Mouse (Mus musculus): ENCODE results near the gene Clcn5. TPM values are rescaled to one million over a fixed set of nuclear protein-coding genes. Genes with fewer than 3 reads are reported as not detected.

Clcn5 gene
- polyA plus RNA-seq (2014; fragmentation: Nextera tagmentation; extraction: Ambion mirVana) = 17.8 and 18.1 TPM in 2 replicates

- H3K4me1 ChIP-seq (ENCODE audit: control insufficient read depth, insufficient read depth, low read length) = no peaks in the 10 kb centered on the region
- no peaks in the 10 kb centered on the region for H3K27me3 ChIP-seq (ENCODE audit: control insufficient read depth, insufficient read depth, low read length)
- peak within 1 kb of the TSS; percentile 53 for H3K9ac ChIP-seq (replicated peaks; ENCODE audit: low read depth, low read length)
- ATAC-seq (ENCODE audit: insufficient number of reproducible peaks, insufficient read depth, low FRiP score, low read depth) = peak; percentile 97
- peak within 1 kb of the TSS; percentile 56 for H3K4me3 ChIP-seq (ENCODE audit: low read depth, low read length)
- no peaks in the 10 kb centered on the region for H3K9me3 ChIP-seq (ENCODE audit: control insufficient read depth, low read depth, low read length)
- peak within 1 kb of the TSS; percentile 89 for H3K27ac ChIP-seq (ENCODE audit: low read length)
- peak within 1 kb of the TSS; percentile 45 for H3K4me2 ChIP-seq (replicated peaks; ENCODE audit: low read depth, low read length)
- 16% methylated on average over 43 of the region's 43 CpGs for WGBS
- no peaks in the 10 kb centered on the region for H3K36me3 ChIP-seq (ENCODE audit: control insufficient read depth, insufficient read depth, low read length)
These were observed at the start of gene Clcn5 for GRCm38 (mm10) chrX:7319089-7319721. Gene Clcn5 (minus strand): TSS chrX:7319358.

DNA sequence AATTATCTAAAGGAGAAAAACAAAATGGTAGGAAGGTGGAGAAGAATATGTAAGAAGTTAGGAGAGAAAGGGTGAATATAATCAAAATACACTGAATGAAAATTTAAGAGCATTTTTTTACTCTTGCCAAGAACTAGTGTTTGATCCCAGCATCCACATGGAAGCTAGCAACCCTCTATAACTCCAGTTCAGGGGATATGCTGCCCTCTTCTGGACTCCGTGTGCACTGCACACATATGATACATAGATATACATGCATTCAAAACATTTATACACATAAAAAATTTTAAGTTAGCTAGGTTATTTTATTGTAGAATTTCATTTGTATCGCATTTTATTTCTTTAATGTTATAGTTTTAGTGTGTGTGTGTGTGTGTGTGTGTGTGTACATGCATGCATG, 6.3 kb upstream of the Clcn5 start:
- Histone ChIP-seq H3K27me3 (ENCODE audit: control insufficient read depth, insufficient read depth, low read length) (no peaks in the 10 kb centered on the region), H3K4me1 (ENCODE audit: control insufficient read depth, insufficient read depth, low read length) (no peaks in the 10 kb centered on the region), H3K9me3 (ENCODE audit: control insufficient read depth, low read depth, low read length) (no peaks in the 10 kb centered on the region), H3K4me2 (replicated peaks; ENCODE audit: low read depth, low read length) (no peak overlapping the region), H3K27ac (ENCODE audit: low read length) (no peak overlapping the region), H3K4me3 (ENCODE audit: low read depth, low read length) (no peak overlapping the region), H3K36me3 (ENCODE audit: control insufficient read depth, insufficient read depth, low read length) (no peaks in the 10 kb centered on the region), H3K9ac (replicated peaks; ENCODE audit: low read depth, low read length) (no peak overlapping the region)
- 39% methylated on average over 2 of the region's 2 CpGs for WGBS
- no peak for ATAC-seq (ENCODE audit: insufficient number of reproducible peaks, insufficient read depth, low FRiP score, low read depth)

GRCm38 (mm10) chrX:7322288-7322687, 3.1 kb upstream of the Clcn5 start:
- Histone ChIP-seq H3K4me2 (replicated peaks; ENCODE audit: low read depth, low read length) (no peak overlapping the region), H3K9ac (replicated peaks; ENCODE audit: low read depth, low read length) (no peak overlapping the region), H3K4me1 (ENCODE audit: control insufficient read depth, insufficient read depth, low read length) (no peaks in the 10 kb centered on the region), H3K36me3 (ENCODE audit: control insufficient read depth, insufficient read depth, low read length) (no peaks in the 10 kb centered on the region), H3K9me3 (ENCODE audit: control insufficient read depth, low read depth, low read length) (no peaks in the 10 kb centered on the region), H3K27me3 (ENCODE audit: control insufficient read depth, insufficient read depth, low read length) (no peaks in the 10 kb centered on the region), H3K27ac (ENCODE audit: low read length) (no peak overlapping the region), H3K4me3 (ENCODE audit: low read depth, low read length) (no peak overlapping the region)
- 0 out of 2 replicates have a peak, but pooled peaks have one; percentile 19 for ATAC-seq (ENCODE audit: insufficient number of reproducible peaks, insufficient read depth, low FRiP score, low read depth)
- 14% methylated on average over 7 of the region's 7 CpGs for WGBS

DNA sequence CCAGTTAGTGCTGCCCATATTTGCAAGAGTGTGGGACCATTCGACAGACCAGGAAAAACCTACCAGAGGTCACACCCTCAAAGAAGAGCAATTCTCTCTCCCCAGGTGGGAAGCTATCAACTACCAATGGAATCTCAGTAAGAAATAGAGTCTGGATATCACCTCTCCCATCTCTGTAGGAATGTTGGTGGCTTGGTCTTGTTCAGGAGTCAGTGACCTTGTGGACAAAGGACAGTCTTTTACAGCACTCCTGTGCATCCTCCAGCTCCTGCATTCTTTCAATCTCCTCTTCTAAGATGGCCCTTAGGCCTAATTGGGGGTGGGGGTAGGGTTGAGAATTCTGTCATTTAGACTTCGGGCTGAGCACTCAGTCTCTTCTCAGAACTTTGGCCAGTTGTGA, 1.4 kb upstream of the Clcn5 start:
- Histone ChIP-seq H3K27me3 (ENCODE audit: control insufficient read depth, insufficient read depth, low read length) (no peaks in the 10 kb centered on the region), H3K4me3 (ENCODE audit: low read depth, low read length) (no peak overlapping the region), H3K9me3 (ENCODE audit: control insufficient read depth, low read depth, low read length) (no peaks in the 10 kb centered on the region), H3K9ac (replicated peaks; ENCODE audit: low read depth, low read length) (no peak overlapping the region), H3K4me2 (replicated peaks; ENCODE audit: low read depth, low read length) (no peak overlapping the region), H3K27ac (ENCODE audit: low read length) (no peak overlapping the region), H3K4me1 (ENCODE audit: control insufficient read depth, insufficient read depth, low read length) (no peaks in the 10 kb centered on the region), H3K36me3 (ENCODE audit: control insufficient read depth, insufficient read depth, low read length) (no peaks in the 10 kb centered on the region)
- no peak for ATAC-seq (ENCODE audit: insufficient number of reproducible peaks, insufficient read depth, low FRiP score, low read depth)
- WGBS = 62% methylated on average over 2 of the region's 2 CpGs

GRCm38 (mm10) chrX:7318551-7319025, 570 bp downstream of the Clcn5 start:
- Histone ChIP-seq H3K36me3 (ENCODE audit: control insufficient read depth, insufficient read depth, low read length) (no peaks in the 10 kb centered on the region), H3K4me3 (ENCODE audit: low read depth, low read length) (peak overlapping the region; percentile 56), H3K27ac (ENCODE audit: low read length) (peak overlapping the region; percentile 89), H3K9ac (replicated peaks; ENCODE audit: low read depth, low read length) (peak overlapping the region; percentile 53), H3K4me2 (replicated peaks; ENCODE audit: low read depth, low read length) (peak overlapping the region; percentile 45), H3K27me3 (ENCODE audit: control insufficient read depth, insufficient read depth, low read length) (no peaks in the 10 kb centered on the region), H3K4me1 (ENCODE audit: control insufficient read depth, insufficient read depth, low read length) (no peaks in the 10 kb centered on the region), H3K9me3 (ENCODE audit: control insufficient read depth, low read depth, low read length) (no peaks in the 10 kb centered on the region)
- ATAC-seq (ENCODE audit: insufficient number of reproducible peaks, insufficient read depth, low FRiP score, low read depth) = peak; percentile 73
- 15% methylated on average over 37 of the region's 37 CpGs for WGBS

GRCm38 (mm10) chrX:7315115-7315514, 4.0 kb downstream of the Clcn5 start:
- H3K9ac ChIP-seq (replicated peaks; ENCODE audit: low read depth, low read length) = no peak overlapping the region
- no peak overlapping the region for H3K4me2 ChIP-seq (replicated peaks; ENCODE audit: low read depth, low read length)
- no peaks in the 10 kb centered on the region for H3K9me3 ChIP-seq (ENCODE audit: control insufficient read depth, low read depth, low read length)
- no peak overlapping the region for H3K4me3 ChIP-seq (ENCODE audit: low read depth, low read length)
- H3K4me1 ChIP-seq (ENCODE audit: control insufficient read depth, insufficient read depth, low read length) = no peaks in the 10 kb centered on the region
- ATAC-seq (ENCODE audit: insufficient number of reproducible peaks, insufficient read depth, low FRiP score, low read depth) = no peak
- H3K27me3 ChIP-seq (ENCODE audit: control insufficient read depth, insufficient read depth, low read length) = no peaks in the 10 kb centered on the region
- H3K27ac ChIP-seq (ENCODE audit: low read length) = no peak overlapping the region; the same call in 1 of the 2 replicates
- WGBS = 38% methylated on average over 10 of the region's 10 CpGs
- no peaks in the 10 kb centered on the region for H3K36me3 ChIP-seq (ENCODE audit: control insufficient read depth, insufficient read depth, low read length)

DNA sequence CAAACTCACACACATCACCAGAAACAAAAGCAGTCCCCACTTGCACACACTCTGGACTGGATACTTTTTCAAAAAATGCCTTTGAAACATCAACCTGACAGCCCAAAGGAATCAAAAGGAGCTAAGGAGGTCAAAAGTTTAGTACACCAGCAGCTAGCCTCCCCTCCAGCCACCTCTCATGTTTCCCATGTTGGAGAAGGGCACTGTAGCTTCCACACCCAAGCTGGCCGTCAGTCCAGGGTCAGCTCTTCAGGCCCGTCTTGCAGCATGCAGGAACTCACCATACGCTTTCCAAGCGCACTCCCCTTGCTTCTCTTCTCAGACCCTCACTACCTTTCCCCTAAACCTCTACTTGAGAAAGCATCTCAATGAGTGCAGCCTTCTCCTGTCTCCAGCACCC, 4.5 kb downstream of the Clcn5 start:
- Histone ChIP-seq H3K9me3 (ENCODE audit: control insufficient read depth, low read depth, low read length) (no peaks in the 10 kb centered on the region), H3K4me1 (ENCODE audit: control insufficient read depth, insufficient read depth, low read length) (no peaks in the 10 kb centered on the region), H3K27ac (ENCODE audit: low read length) (no peak overlapping the region; the same call in 1 of the 2 replicates), H3K4me3 (ENCODE audit: low read depth, low read length) (no peak overlapping the region), H3K36me3 (ENCODE audit: control insufficient read depth, insufficient read depth, low read length) (no peaks in the 10 kb centered on the region), H3K4me2 (replicated peaks; ENCODE audit: low read depth, low read length) (no peak overlapping the region), H3K9ac (replicated peaks; ENCODE audit: low read depth, low read length) (no peak overlapping the region), H3K27me3 (ENCODE audit: control insufficient read depth, insufficient read depth, low read length) (no peaks in the 10 kb centered on the region)
- WGBS = 42% methylated on average over 4 of the region's 4 CpGs
- no peak for ATAC-seq (ENCODE audit: insufficient number of reproducible peaks, insufficient read depth, low FRiP score, low read depth)

DNA sequence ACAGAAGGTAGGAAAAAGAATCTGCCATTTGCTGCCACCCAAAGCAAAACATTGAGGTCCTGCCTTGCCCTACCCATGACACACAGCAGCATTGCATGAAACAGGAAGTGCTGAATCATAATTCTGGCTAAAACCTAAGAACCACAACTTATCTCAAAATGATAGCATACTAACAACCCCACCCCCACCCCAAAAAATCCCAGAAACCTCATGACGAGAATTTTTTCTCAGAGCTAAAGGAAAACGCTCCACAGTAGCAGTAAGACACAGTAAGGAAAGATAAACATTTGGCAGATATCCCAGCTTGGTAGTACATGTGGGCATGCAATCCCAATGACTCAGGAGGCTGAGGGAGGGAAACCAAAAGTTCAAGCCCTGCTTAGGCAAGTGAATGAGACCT, 10.9 kb downstream of the Clcn5 start:
- H3K4me2 ChIP-seq (replicated peaks; ENCODE audit: low read depth, low read length) = no peak overlapping the region
- H3K4me1 ChIP-seq (ENCODE audit: control insufficient read depth, insufficient read depth, low read length) = no peaks in the 10 kb centered on the region
- H3K4me3 ChIP-seq (ENCODE audit: low read depth, low read length) = no peak overlapping the region
- no peaks in the 10 kb centered on the region for H3K27me3 ChIP-seq (ENCODE audit: control insufficient read depth, insufficient read depth, low read length)
- H3K9me3 ChIP-seq (ENCODE audit: control insufficient read depth, low read depth, low read length) = no peaks in the 10 kb centered on the region
- no peaks in the 10 kb centered on the region for H3K36me3 ChIP-seq (ENCODE audit: control insufficient read depth, insufficient read depth, low read length)
- WGBS = 47% methylated on average over 2 of the region's 2 CpGs
- H3K27ac ChIP-seq (ENCODE audit: low read length) = no peak overlapping the region
- H3K9ac ChIP-seq (replicated peaks; ENCODE audit: low read depth, low read length) = no peak overlapping the region
- no peak for ATAC-seq (ENCODE audit: insufficient number of reproducible peaks, insufficient read depth, low FRiP score, low read depth)

DNA sequence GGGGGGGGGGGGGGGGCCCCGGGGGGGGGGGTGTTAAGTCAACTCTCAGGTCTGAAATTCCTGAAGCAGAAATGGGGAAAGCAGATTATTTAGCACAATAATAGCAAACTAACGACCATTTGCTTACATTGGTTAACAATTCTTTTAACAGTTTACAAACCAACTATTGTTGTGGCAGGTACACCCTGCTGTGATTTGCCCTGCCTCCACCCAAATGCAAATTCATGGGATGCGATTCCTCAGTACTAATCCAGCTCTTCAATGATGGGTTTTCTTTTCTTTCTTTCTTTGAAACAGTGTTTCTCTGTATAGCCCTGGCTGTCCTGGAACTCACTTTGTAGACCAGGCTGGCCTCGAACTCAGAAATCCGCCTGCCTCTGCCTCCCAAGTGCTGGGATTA, 12.3 kb downstream of the Clcn5 start:
- no peak overlapping the region for H3K4me3 ChIP-seq (ENCODE audit: low read depth, low read length)
- H3K27me3 ChIP-seq (ENCODE audit: control insufficient read depth, insufficient read depth, low read length) = no peaks in the 10 kb centered on the region
- no peaks in the 10 kb centered on the region for H3K4me1 ChIP-seq (ENCODE audit: control insufficient read depth, insufficient read depth, low read length)
- H3K9ac ChIP-seq (replicated peaks; ENCODE audit: low read depth, low read length) = no peak overlapping the region
- H3K4me2 ChIP-seq (replicated peaks; ENCODE audit: low read depth, low read length) = no peak overlapping the region
- no peak for ATAC-seq (ENCODE audit: insufficient number of reproducible peaks, insufficient read depth, low FRiP score, low read depth)
- H3K27ac ChIP-seq (ENCODE audit: low read length) = no peak overlapping the region
- no peaks in the 10 kb centered on the region for H3K36me3 ChIP-seq (ENCODE audit: control insufficient read depth, insufficient read depth, low read length)
- no peaks in the 10 kb centered on the region for H3K9me3 ChIP-seq (ENCODE audit: control insufficient read depth, low read depth, low read length)
- WGBS = 45% methylated on average over 5 of the region's 5 CpGs
